Mouse (Mus musculus) lung, embryonic 14.5 days (tissue): ENCODE data around the gene Fto. TPM values are rescaled to one million over a fixed set of nuclear protein-coding genes. Genes with fewer than 3 reads are reported as not detected.

Experiments used
- ATAC-seq: fragments of 200-750 bp; cut with Nextera tagmentation; 2 replicates; pipeline ENCODE4 v1.8.0; 2017; ENCODE audit warnings: mild to moderate bottlenecking, moderate TSS enrichment, moderate library complexity; ENCODE audit not compliant: insufficient read depth
- DNase-seq: peaks from one replicate; pipeline ENCODE4 v3.0.0-alpha.2; 2015
- H3K27ac ChIP-seq: fragments of 300-500 bp; sonication (generic); 2 replicates; pipeline ENCODE4 v1.5.1; 2014; ENCODE audit warnings: low read depth, mild to moderate bottlenecking, moderate library complexity
- H3K27me3 ChIP-seq: fragments of 300-500 bp; sonication (generic); 2 replicates; pipeline ENCODE4 v1.6.1; 2014; ENCODE audit warnings: low read length, control low read depth; ENCODE audit not compliant: insufficient read depth
- H3K36me3 ChIP-seq: fragments of 300-500 bp; sonication (generic); 2 replicates; pipeline ENCODE4 v1.6.1; 2014; ENCODE audit warnings: control low read depth; ENCODE audit not compliant: insufficient read depth
- H3K4me1 ChIP-seq: fragments of 300-500 bp; sonication (generic); 2 replicates; pipeline ENCODE4 v1.6.1; 2014; ENCODE audit warnings: antibody characterized with exemption, control low read depth; ENCODE audit not compliant: insufficient read depth
- H3K4me2 ChIP-seq: fragments of 300-500 bp; sonication (generic); 2 replicates; pipeline ENCODE4 v1.6.1; 2014; ENCODE audit warnings: mild to moderate bottlenecking
- H3K4me3 ChIP-seq: fragments of 300-500 bp; sonication (generic); 2 replicates; pipeline ENCODE4 v1.5.1; 2014; ENCODE audit warnings: low read depth, low read length
- H3K9ac ChIP-seq: fragments of 300-500 bp; sonication (generic); 2 replicates; pipeline ENCODE4 v1.6.1; 2014
- H3K9me3 ChIP-seq: fragments of 300-500 bp; sonication (generic); 2 replicates; pipeline ENCODE4 v1.6.1; 2016; ENCODE audit warnings: low read depth, low read length, control low read depth
- CTCF ChIP-seq: IDR thresholded peaks from 2 replicates; pipeline ENCODE4 v1.5.1; 2016; ENCODE audit warnings: antibody characterized with exemption, low read depth
- whole genome bisulfite sequencing: fragments of 180-500 bp; shearing (Covaris S2); extraction: QIAGEN DNeasy Blood & Tissue Kit; methylation state at CpG from one replicate; pipeline ENCODE4 v1.1.7; 2014; 5-methylcytosine and 5-hydroxymethylcytosine counted together
- polyA plus RNA-seq: library from polyadenylated mRNA; unstranded; fragments of >200 nt; fragmentation: Nextera tagmentation; extraction: Ambion mirVana; gene quantifications from 2 replicates; pipeline ENCODE4 v1.2.1, GENCODE M21; 2014

The Fto gene
- polyA plus RNA-seq, 1 experiment from 2014 or later, result 104 TPM

GRCm38 (mm10) chr8:91364216-91364615 is 50.9 kb downstream of the Fto start:
- Histone ChIP-seq H3K9ac (no peak overlapping the region), H3K27me3 (no peaks in the 10 kb centered on the region), H3K4me1 (0 out of 2 replicates have a peak, but pooled peaks cover 2% of the 10 kb centered on the region), H3K4me3 (no peak overlapping the region), H3K27ac (no peak overlapping the region), H3K9me3 (no peaks in the 10 kb centered on the region), H3K36me3 (no peaks in the 10 kb centered on the region), H3K4me2 (no peak overlapping the region)
- DNase-seq, result no peak
- no peak for ATAC-seq
- 80% methylated on average over 6 of the region's 6 CpGs for WGBS
- TF ChIP-seq CTCF, result no peak

DNA sequence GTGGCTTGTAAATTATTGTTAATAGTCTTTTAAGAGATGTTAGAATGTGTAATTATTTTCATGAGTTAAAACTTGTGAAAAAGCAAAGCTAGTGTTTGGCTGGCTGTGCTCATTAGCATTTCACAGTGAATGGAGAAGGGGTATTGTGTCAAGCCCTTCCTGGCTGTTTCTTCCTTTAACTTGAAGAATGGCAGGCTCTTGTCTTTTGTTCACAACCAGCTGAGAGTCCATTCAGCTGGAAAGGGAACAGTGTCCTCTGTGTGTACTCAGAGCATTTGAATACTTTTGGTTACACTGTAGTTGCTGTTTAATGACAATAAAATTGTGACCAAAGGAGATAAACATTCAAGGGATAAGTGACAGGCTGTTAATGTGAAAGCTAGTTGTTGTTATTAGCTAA is 52.5 kb downstream of the Fto start:
- no peak overlapping the region for H3K27ac ChIP-seq
- ATAC-seq (no peak), DNase-seq (no peak)
- H3K4me2 ChIP-seq, result no peak overlapping the region
- H3K4me3 ChIP-seq, result no peak overlapping the region
- no peak overlapping the region for H3K9ac ChIP-seq
- H3K36me3 ChIP-seq, result no peaks in the 10 kb centered on the region
- H3K27me3 ChIP-seq, result no peaks in the 10 kb centered on the region
- H3K4me1 ChIP-seq, result peaks cover 9% of the 10 kb centered on the region; the same call in 1 of the 2 replicates
- no peak for TF ChIP-seq CTCF
- H3K9me3 ChIP-seq, result no peaks in the 10 kb centered on the region

DNA sequence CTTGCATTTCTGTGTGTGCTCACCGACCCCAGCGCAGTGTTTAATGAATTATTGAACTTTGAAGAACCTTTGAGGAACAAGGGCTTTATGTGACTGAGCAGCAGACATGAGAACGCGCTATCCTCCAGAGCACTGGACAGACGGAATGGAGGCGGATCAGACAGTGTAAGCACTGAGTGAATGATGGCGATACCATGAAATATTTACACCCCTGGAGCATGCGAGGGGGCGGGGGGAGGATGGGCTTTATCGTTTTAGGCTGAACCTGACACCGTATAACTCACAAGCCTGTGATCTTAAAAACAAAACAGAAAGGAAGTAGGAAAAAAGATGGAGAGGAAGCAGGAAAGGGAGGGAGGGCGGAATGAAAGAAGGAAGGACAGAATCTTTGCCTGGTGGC is 57.6 kb downstream of the Fto start:
- Histone ChIP-seq H3K27ac (peak overlapping the region; percentile 42; the same call in 1 of the 2 replicates), H3K4me3 (no peak overlapping the region; the same call in 1 of the 2 replicates), H3K36me3 (no peaks in the 10 kb centered on the region), H3K4me2 (peak overlapping the region; percentile 43), H3K9me3 (no peaks in the 10 kb centered on the region), H3K4me1 (peaks cover 24% of the 10 kb centered on the region; the same call in 1 of the 2 replicates), H3K9ac (no peak overlapping the region), H3K27me3 (no peaks in the 10 kb centered on the region)
- WGBS, result 7% methylated on average over 12 of the region's 12 CpGs
- TF ChIP-seq CTCF, result no peak
- ATAC-seq, result peak; percentile 81
- DNase-seq, result peak; percentile 43

DNA sequence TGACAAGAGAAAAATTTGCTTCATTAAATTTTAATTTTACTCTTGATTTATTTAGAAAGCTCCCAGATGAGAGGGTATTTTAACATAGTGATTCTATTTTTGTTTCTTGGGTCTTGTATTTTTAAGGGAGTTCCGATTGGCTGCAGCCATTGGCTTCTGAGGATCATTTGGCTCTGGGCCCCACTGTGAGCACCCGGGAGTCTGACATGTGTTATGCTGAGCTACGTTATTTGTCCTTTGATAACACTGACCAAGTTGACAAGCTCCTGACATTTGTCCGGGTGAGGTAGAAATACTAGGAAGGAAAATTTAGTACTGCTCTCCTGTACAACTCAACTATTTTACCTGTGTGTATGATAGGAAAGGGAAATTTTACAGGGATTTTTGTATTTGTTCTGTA is 58.7 kb downstream of the Fto start:
- Histone ChIP-seq H3K27ac (no peak overlapping the region), H3K27me3 (no peaks in the 10 kb centered on the region), H3K9me3 (no peaks in the 10 kb centered on the region), H3K9ac (no peak overlapping the region), H3K4me1 (peaks cover 34% of the 10 kb centered on the region), H3K36me3 (no peaks in the 10 kb centered on the region), H3K4me2 (no peak overlapping the region), H3K4me3 (no peak overlapping the region)
- WGBS, result 24% methylated on average over 4 of the region's 4 CpGs
- DNase-seq (no peak), ATAC-seq (no peak)
- no peak for TF ChIP-seq CTCF

- H3K4me3 ChIP-seq, result no peak overlapping the region
- no peak for DNase-seq
- no peak for ATAC-seq
- no peaks in the 10 kb centered on the region for H3K9me3 ChIP-seq
- TF ChIP-seq CTCF, result no peak
- H3K27me3 ChIP-seq, result no peaks in the 10 kb centered on the region
- H3K4me1 ChIP-seq, result peaks cover 39% of the 10 kb centered on the region
- H3K4me2 ChIP-seq, result no peak overlapping the region
- no peak overlapping the region for H3K27ac ChIP-seq
- no peaks in the 10 kb centered on the region for H3K36me3 ChIP-seq
- WGBS, result 69% methylated on average over 9 of the region's 9 CpGs
- H3K9ac ChIP-seq, result no peak overlapping the region
These were observed 59.7 kb downstream of the Fto start for GRCm38 (mm10) chr8:91372780-91373577.

DNA sequence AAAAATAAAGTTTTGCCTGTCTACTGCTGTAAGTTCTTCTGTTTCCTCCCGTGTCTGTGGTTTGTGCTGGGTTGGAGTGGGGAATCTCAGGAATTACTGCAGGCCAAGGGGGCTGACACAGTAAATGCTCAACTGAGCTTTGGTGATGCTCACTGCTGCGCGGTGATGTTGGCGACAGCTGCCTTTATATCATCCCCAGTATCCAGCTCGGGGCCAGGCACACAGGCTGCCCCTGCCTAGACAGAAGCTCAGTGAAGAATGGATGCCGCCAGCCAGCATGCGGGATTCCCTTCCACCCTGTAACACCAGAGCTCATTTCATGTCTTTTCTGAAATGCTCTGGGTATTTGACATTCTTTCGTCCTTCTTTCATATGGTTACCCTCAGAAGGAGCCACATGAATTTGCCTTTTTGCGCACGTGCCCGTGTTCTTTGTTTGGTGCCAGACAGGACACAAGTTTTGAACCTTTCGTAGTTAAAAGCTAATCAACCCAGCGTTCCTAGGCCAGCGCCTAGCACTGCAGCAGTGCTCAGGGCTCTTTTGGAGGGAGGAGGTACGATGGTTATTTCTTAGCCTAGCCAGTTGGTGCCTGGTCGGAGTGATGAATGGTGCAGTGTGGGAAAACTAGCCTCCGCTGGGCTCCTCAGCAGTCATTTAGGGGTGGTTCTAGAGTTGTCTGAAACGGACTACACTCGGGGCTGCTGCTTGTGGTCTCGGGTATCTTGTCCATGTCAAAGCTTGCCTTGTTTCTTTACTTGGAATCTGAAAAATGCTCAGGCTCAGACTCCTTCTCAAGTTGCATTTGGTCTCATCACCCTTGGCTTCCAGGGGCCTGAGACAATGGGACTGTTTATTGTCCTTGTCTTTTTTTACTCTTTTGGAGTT is 62.0 kb downstream of the Fto start:
- Histone ChIP-seq H3K9me3 (no peaks in the 10 kb centered on the region), H3K36me3 (no peaks in the 10 kb centered on the region), H3K4me2 (no peak overlapping the region), H3K4me3 (no peak overlapping the region), H3K27me3 (no peaks in the 10 kb centered on the region), H3K9ac (no peak overlapping the region), H3K27ac (no peak overlapping the region), H3K4me1 (peaks cover 40% of the 10 kb centered on the region)
- no peak for ATAC-seq
- no peak for DNase-seq
- WGBS, result 46% methylated on average over 20 of the region's 20 CpGs
- no peak for TF ChIP-seq CTCF

GRCm38 (mm10) chr8:91376785-91377184 is 63.5 kb downstream of the Fto start:
- Histone ChIP-seq H3K4me2 (no peak overlapping the region), H3K4me3 (no peak overlapping the region), H3K9ac (no peak overlapping the region), H3K36me3 (no peaks in the 10 kb centered on the region), H3K4me1 (peaks cover 43% of the 10 kb centered on the region), H3K9me3 (no peaks in the 10 kb centered on the region), H3K27me3 (no peaks in the 10 kb centered on the region), H3K27ac (peak overlapping the region; percentile 44; the same call in 1 of the 2 replicates)
- DNase-seq (peak; percentile 29), ATAC-seq (no peak)
- TF ChIP-seq CTCF, result no peak
- 34% methylated on average over 11 of the region's 11 CpGs for WGBS
